Mouse (Mus musculus) hindbrain, embryonic 13.5 days (tissue): Measurements from ENCODE around the gene B3gnt4. TPM values are rescaled to one million over a fixed set of nuclear protein-coding genes. Genes with fewer than 3 reads are reported as not detected.

Source experiments
- ATAC-seq: fragments of 200-750 bp; cut with Nextera tagmentation; 2 replicates; pipeline ENCODE4 v1.8.0; 2017; ENCODE audit warnings: moderate TSS enrichment; ENCODE audit not compliant: low FRiP score
- H3K27ac ChIP-seq: fragments of 300-500 bp; sonication (generic); 2 replicates; pipeline ENCODE4 v1.5.1; 2015; ENCODE audit warnings: inconsistent platforms, mild to moderate bottlenecking, moderate library complexity
- H3K27me3 ChIP-seq: fragments of 300-500 bp; sonication (generic); 2 replicates; pipeline ENCODE4 v1.6.1; 2015; ENCODE audit warnings: mild to moderate bottlenecking, inconsistent platforms
- H3K36me3 ChIP-seq: fragments of 300-500 bp; sonication (generic); 2 replicates; pipeline ENCODE4 v1.6.1; 2015; ENCODE audit warnings: mild to moderate bottlenecking, inconsistent platforms
- H3K4me1 ChIP-seq: fragments of 300-500 bp; sonication (generic); replicated peaks from 2 replicates; pipeline ENCODE4 v1.6.1; 2015; ENCODE audit warnings: inconsistent platforms
- H3K4me2 ChIP-seq: fragments of 300-500 bp; sonication (generic); 2 replicates; pipeline ENCODE4 v1.6.1; 2015; ENCODE audit warnings: inconsistent platforms, mild to moderate bottlenecking, moderate library complexity
- H3K4me3 ChIP-seq: fragments of 300-500 bp; sonication (generic); 2 replicates; pipeline ENCODE4 v1.5.1; 2015; ENCODE audit warnings: mild to moderate bottlenecking, inconsistent platforms
- H3K9ac ChIP-seq: fragments of 300-500 bp; sonication (generic); 2 replicates; pipeline ENCODE4 v1.6.1; 2015; ENCODE audit warnings: mild to moderate bottlenecking, inconsistent platforms
- H3K9me3 ChIP-seq: fragments of 300-500 bp; sonication (generic); 2 replicates; pipeline ENCODE4 v1.6.1; 2016; ENCODE audit warnings: inconsistent platforms
- WGBS: fragments of 180-500 bp; shearing (Covaris S2); methylation state at CpG from one replicate; pipeline ENCODE4 v1.1.7; 2015; 5-methylcytosine and 5-hydroxymethylcytosine counted together
- microRNA-seq: library from miRNA; unstranded; fragments of <30 nt; microRNA quantifications from one replicate; pipeline ENCODE4, GENCODE M21; 2016
- polyA plus RNA-seq: library from polyadenylated mRNA; unstranded; fragments of >200 nt; fragmentation: Nextera tagmentation; extraction: Ambion mirVana; gene quantifications from 2 replicates; pipeline ENCODE4 v1.2.1, GENCODE M21; 2015

Gene B3gnt4
- polyA plus RNA-seq, 1 experiment from 2014 or later = 1.6 TPM

- no peak for ATAC-seq
- WGBS = 95% methylated on average over 10 of the region's 10 CpGs
- no peaks in the 10 kb centered on the region for H3K4me1 ChIP-seq
- peaks cover 85% of the 10 kb centered on the region for H3K36me3 ChIP-seq
- no peak overlapping the region for H3K4me3 ChIP-seq
- H3K27me3 ChIP-seq = no peaks in the 10 kb centered on the region
- no peak overlapping the region for H3K9ac ChIP-seq
- H3K27ac ChIP-seq = no peak overlapping the region
- no peak overlapping the region for H3K4me2 ChIP-seq
- no peaks in the 10 kb centered on the region for H3K9me3 ChIP-seq
Measured at GRCm38 (mm10) chr5:123533801-123534200, 23.5 kb downstream of the B3gnt4 start.

- Histone ChIP-seq H3K27ac (no peak overlapping the region), H3K36me3 (peaks cover 60% of the 10 kb centered on the region), H3K27me3 (no peaks in the 10 kb centered on the region), H3K4me3 (no peak overlapping the region), H3K9me3 (no peaks in the 10 kb centered on the region), H3K9ac (no peak overlapping the region), H3K4me2 (no peak overlapping the region), H3K4me1 (no peaks in the 10 kb centered on the region)
- WGBS = 94% methylated on average over 7 of the region's 7 CpGs
- no peak for ATAC-seq
Measured at GRCm38 (mm10) chr5:123555693-123556092, 45.4 kb downstream of the B3gnt4 start.

GRCm38 (mm10) chr5:123556451-123556850 is 46.2 kb downstream of the B3gnt4 start:
- Histone ChIP-seq H3K4me2 (no peak overlapping the region), H3K9ac (no peak overlapping the region), H3K27me3 (no peaks in the 10 kb centered on the region), H3K36me3 (peaks cover 68% of the 10 kb centered on the region), H3K4me1 (no peaks in the 10 kb centered on the region), H3K9me3 (no peaks in the 10 kb centered on the region), H3K4me3 (no peak overlapping the region), H3K27ac (no peak overlapping the region)
- no peak for ATAC-seq
- WGBS = 72% methylated on average over 2 of the region's 2 CpGs

GRCm38 (mm10) chr5:123559588-123559987 is 49.3 kb downstream of the B3gnt4 start:
- no peak for ATAC-seq

DNA sequence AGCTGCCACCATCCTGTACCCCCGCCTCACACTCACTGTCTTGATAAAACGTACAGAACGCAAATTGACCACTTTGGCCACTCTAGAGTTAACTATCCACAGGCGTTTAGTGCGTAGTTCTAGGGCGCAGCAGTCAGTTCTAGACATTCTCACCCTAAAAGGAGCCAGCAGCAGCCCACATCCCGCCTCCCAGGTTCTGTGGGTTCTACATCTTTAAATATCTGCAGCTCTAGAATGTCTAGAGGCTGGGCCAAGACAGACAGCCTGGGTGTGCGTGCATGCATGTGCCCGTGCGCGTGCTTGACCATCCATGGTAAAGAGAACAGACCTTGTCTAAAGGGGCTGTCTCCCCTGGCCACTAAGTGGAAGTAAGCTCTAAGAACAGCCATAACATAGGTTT is 50.9 kb downstream of the B3gnt4 start:
- H3K4me1 ChIP-seq = no peaks in the 10 kb centered on the region
- 94% methylated on average over 11 of the region's 11 CpGs for WGBS
- no peaks in the 10 kb centered on the region for H3K9me3 ChIP-seq
- H3K36me3 ChIP-seq = peaks cover 97% of the 10 kb centered on the region
- no peak overlapping the region for H3K4me3 ChIP-seq
- no peak overlapping the region for H3K27ac ChIP-seq
- H3K9ac ChIP-seq = no peak overlapping the region
- H3K27me3 ChIP-seq = no peaks in the 10 kb centered on the region
- H3K4me2 ChIP-seq = no peak overlapping the region
- no peak for ATAC-seq

More at GRCm38 (mm10) chr5:123559588-123559987, 49.3 kb downstream of the B3gnt4 start:
- H3K4me1 ChIP-seq = no peaks in the 10 kb centered on the region
- no peaks in the 10 kb centered on the region for H3K27me3 ChIP-seq
- WGBS = 93% methylated on average over 8 of the region's 8 CpGs
- no peak overlapping the region for H3K4me3 ChIP-seq
- H3K9me3 ChIP-seq = no peaks in the 10 kb centered on the region
- peaks cover 93% of the 10 kb centered on the region for H3K36me3 ChIP-seq
- H3K4me2 ChIP-seq = no peak overlapping the region
- H3K9ac ChIP-seq = no peak overlapping the region
- no peak overlapping the region for H3K27ac ChIP-seq

Small RNA genes lying within 50 kb of the gene (microRNA-seq; reads per million reads assigned to microRNA genes)
- 1.6 reads per million for gene Mir7647

Other genes starting within 250 kb of the B3gnt4 start
- 47.1 and 48.6 TPM in 2 replicates for gene Bcl7a, start 166.6 kb upstream of the B3gnt4 start, polyA plus RNA-seq
- gene Mlxip, start 115.7 kb upstream of the B3gnt4 start, polyA plus RNA-seq = 18.4 and 19.5 TPM in 2 replicates
- gene Lrrc43, start 21.2 kb upstream of the B3gnt4 start, polyA plus RNA-seq = 0.16 and 0.22 TPM in 2 replicates
- gene Il31, start 21.0 kb upstream of the B3gnt4 start, polyA plus RNA-seq = not detected in 2 replicates
- 119 and 120 TPM in 2 replicates for gene Diablo, start 13.7 kb downstream of the B3gnt4 start, polyA plus RNA-seq
- gene Gm49027, start 15.0 kb downstream of the B3gnt4 start, polyA plus RNA-seq = 3.5 and 4.8 TPM in 2 replicates
- 39.9 and 44.9 TPM in 2 replicates for gene Vps33a, start 62.6 kb downstream of the B3gnt4 start, polyA plus RNA-seq
- gene Clip1, start 174.2 kb downstream of the B3gnt4 start, polyA plus RNA-seq = 80.2 and 84.8 TPM in 2 replicates
- 68.7 and 70.7 TPM in 2 replicates for gene Zcchc8, start 210.6 kb downstream of the B3gnt4 start, polyA plus RNA-seq
- gene Rsrc2, start 239.0 kb downstream of the B3gnt4 start, polyA plus RNA-seq = 169 and 177 TPM in 2 replicates
- gene Kntc1, start 239.3 kb downstream of the B3gnt4 start, polyA plus RNA-seq = 7.2 and 7.4 TPM in 2 replicates